Mouse (Mus musculus) frontal cortex, adult 2 months (tissue): ENCODE data around the gene Erg. TPM values are rescaled to one million over a fixed set of nuclear protein-coding genes. Genes with fewer than 3 reads are reported as not detected.

ENCODE experiments used
- DNase-seq, 2 experiments: peaks; one replicate each; pipeline ENCODE4 v3.0.0; 2022; ENCODE audit warnings: low spot score in 1 of 2; ENCODE audit errors: extremely low spot score in 1 of 2
- polyA plus RNA-seq: library from polyadenylated mRNA; depleted of rRNA; stranded (reverse); fragments of >200 nt; gene quantifications from 2 replicates; pipeline ENCODE4 v1.2.3, GENCODE M21; 2012

Gene Erg
- polyA plus RNA-seq, 1 experiment: 7.2 TPM

- DNase-seq: no peak
Measured at GRCm38 (mm10) chr16:95487606-95488351, 98.6 kb downstream of the Erg start.

GRCm38 (mm10) chr16:95481176-95481575 lies 105.2 kb downstream of the Erg start:
- DNase-seq: peak; percentile 24 to 48

DNA sequence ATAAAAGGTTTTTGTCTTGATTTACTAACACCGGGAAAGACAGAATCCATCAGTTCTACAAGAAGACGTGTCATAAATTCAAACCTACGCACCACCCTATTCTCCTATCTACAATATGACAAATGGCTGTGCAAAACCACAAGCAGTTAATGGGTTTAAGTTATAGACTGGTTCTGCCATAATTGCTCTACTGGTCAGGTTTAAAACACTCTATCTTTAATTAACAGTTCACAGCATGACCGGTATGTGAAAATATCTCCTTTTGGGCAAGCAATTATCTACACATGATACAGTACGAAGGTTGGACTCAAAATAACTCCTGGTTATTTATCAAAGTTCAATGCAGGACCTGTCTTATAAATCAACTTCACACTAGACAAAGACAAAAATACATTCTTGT lies 107.8 kb downstream of the Erg start:
- DNase-seq: no peak

GRCm38 (mm10) chr16:95475041-95475440 lies 111.4 kb downstream of the Erg start:
- no peak for DNase-seq

DNA sequence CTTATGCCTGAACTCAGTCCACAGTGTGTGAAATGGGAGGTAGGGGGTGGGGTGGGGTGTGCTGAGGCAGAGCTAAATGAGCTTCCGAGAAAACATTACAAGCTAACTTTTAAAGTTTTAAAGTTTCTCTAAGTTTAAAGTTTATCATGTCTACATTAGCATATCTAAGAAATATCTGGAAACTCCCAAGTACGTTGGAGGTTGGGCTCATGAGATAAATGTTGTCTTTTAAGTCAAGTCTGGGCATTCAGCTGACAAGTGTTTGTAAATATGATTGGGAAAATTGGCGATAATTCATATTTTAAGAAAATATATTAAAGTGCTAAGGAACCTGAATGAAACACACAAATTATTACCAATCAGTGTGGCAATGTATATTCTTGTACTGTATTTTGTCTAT lies 112.4 kb downstream of the Erg start:
- DNase-seq: no peak

GRCm38 (mm10) chr16:95472771-95473170 lies 113.6 kb downstream of the Erg start:
- DNase-seq: no peak

- no peak for DNase-seq
Measured at GRCm38 (mm10) chr16:95469262-95470139, 116.9 kb downstream of the Erg start.

- DNase-seq: no peak
Measured at GRCm38 (mm10) chr16:95467893-95468292, 118.5 kb downstream of the Erg start.

- peak in 1 of 2 experiments; percentile 42 for DNase-seq
Measured at GRCm38 (mm10) chr16:95466548-95466947, 119.8 kb downstream of the Erg start.

GRCm38 (mm10) chr16:95464609-95465008 lies 121.8 kb downstream of the Erg start:
- DNase-seq: no peak

- no peak for DNase-seq
Measured at GRCm38 (mm10) chr16:95463796-95464195, 122.6 kb downstream of the Erg start.

DNA sequence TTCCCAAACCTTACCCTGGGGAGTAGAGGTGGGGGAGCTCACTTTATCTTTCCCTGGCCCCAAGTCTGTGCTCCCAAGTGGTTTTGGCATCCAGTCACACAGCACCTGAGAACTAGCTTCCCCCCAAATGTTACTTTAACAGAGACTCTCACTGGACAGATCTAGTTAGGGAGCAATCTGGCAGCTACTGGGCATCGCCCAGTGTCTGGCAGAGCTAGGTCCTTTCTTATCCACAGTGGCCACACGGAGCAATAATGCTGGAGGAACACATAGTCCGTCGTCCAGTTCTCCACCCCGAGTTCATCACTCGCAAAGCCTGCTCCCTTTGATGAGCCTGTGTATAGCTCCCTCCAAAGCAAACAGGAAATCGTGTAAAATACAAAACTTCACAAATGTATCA lies 124.5 kb downstream of the Erg start:
- DNase-seq: no peak

- DNase-seq: no peak
Measured at GRCm38 (mm10) chr16:95460336-95460735, 126.1 kb downstream of the Erg start.

GRCm38 (mm10) chr16:95459325-95459691 lies 127.1 kb downstream of the Erg start:
- no peak for DNase-seq

GRCm38 (mm10) chr16:95458590-95459324 lies 127.6 kb downstream of the Erg start:
- DNase-seq: no peak

- DNase-seq: no peak
Measured at GRCm38 (mm10) chr16:95457006-95457405, 129.4 kb downstream of the Erg start.

GRCm38 (mm10) chr16:95455896-95456295 lies 130.5 kb downstream of the Erg start:
- no peak for DNase-seq

GRCm38 (mm10) chr16:95455461-95455860 lies 130.9 kb downstream of the Erg start:
- no peak for DNase-seq

DNA sequence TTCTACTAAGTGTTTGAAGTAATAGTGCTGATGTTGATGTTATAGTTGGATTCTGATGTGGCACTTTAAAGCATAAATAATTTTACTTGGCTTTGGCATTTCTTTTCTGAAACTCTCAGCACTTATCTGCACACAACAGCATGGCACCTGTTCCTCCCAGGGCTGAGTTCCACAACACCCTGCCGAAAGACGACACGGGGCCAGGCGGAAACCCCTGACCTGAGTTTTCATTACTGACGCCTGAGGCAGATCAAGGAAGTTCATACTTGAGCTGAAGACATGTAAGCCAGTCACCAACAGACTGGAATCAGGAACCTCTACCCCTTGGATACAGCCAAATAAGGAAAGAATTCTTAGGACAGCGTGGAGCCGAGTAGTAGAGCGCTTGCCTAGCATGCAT lies 134.0 kb downstream of the Erg start:
- no peak for DNase-seq

DNA sequence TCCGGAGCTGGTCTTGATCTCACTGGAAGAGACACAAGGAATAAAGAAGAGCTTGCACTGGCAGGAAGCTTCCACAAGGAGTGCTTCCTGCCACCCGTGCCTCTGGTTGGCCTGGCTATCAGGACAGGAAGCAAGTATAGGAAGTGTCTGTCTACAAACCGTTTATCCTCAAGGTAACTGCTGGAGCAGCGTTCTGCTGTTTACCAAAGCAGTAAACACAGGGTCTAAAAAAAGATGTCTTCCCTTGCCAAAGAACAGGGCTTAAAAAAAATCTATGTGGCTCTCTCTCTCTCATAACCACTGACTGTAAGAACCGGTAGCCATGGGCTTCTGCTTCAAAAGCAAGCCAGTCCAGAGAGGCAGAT lies 137.1 kb downstream of the Erg start:
- no peak for DNase-seq

DNA sequence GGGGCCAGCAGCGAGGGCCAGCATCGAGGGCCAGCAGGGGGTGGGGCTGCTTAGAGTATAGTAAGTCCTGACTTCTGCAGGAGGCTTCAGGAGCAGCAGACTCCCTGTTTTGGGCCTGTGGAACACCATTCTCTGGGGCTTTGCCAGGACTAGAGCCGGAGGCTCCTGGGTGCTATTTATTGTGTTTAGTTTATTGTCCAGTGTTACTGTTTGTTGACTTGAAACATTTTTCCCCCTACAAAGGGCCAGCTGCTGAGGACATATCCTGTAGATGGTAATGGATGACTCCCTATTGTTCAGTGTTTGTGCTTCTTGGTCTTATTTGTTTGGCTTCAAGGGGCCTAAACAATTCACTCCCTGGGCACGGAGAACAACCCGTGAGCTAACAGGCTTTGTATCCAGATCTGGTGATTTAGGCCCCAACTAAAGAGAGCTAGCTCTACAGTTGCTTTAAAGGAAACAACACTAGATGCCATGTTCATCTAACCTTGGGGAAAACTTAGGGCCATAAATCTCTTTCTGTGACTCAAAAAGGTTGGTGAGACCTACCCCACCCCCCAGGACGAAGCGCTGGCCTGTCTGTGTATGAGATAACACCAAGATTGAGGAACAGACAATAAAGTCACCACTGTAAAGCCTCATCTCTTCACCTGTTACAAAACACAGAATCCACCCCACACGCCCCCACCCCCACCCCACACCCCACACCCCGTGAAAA lies 137.6 kb downstream of the Erg start:
- DNase-seq: no peak
